Mouse (Mus musculus) lung, embryonic 16.5 days (tissue): ENCODE data around the gene Ppp5c. TPM values are rescaled to one million over a fixed set of nuclear protein-coding genes. Genes with fewer than 3 reads are reported as not detected.

Source experiments
- ATAC-seq: fragments of 200-750 bp; cut with Nextera tagmentation; 2 replicates; pipeline ENCODE4 v1.8.0; 2017; ENCODE audit warnings: low read depth, mild to moderate bottlenecking, moderate library complexity
- H3K27ac ChIP-seq: fragments of 300-500 bp; sonication (generic); 2 replicates; pipeline ENCODE4 v1.5.1; 2014; ENCODE audit warnings: mild to moderate bottlenecking, control low read depth, low read length
- H3K27me3 ChIP-seq: fragments of 300-500 bp; sonication (generic); 2 replicates; pipeline ENCODE4 v1.6.1; 2014; ENCODE audit warnings: low read depth, low read length, mixed read lengths; ENCODE audit not compliant: control insufficient read depth, insufficient read depth
- H3K36me3 ChIP-seq: fragments of 300-500 bp; sonication (generic); 2 replicates; pipeline ENCODE4 v1.6.1; 2014; ENCODE audit warnings: low read length; ENCODE audit not compliant: control insufficient read depth, insufficient read depth
- H3K4me1 ChIP-seq: fragments of 300-500 bp; sonication (generic); replicated peaks from 2 replicates; pipeline ENCODE4 v1.6.1; 2014; ENCODE audit warnings: low read length, mixed read lengths; ENCODE audit not compliant: control insufficient read depth, insufficient read depth
- H3K4me2 ChIP-seq: fragments of 300-500 bp; sonication (generic); 2 replicates; pipeline ENCODE4 v1.6.1; 2014; ENCODE audit warnings: low read depth, low read length, control low read depth
- H3K4me3 ChIP-seq: fragments of 300-500 bp; sonication (generic); 2 replicates; pipeline ENCODE4 v1.5.1; 2014; ENCODE audit warnings: mild to moderate bottlenecking, low read length, control low read depth
- H3K9ac ChIP-seq: fragments of 300-500 bp; sonication (generic); 2 replicates; pipeline ENCODE4 v1.6.1; 2014; ENCODE audit warnings: low read length, control low read depth
- H3K9me3 ChIP-seq: fragments of 300-500 bp; sonication (generic); 2 replicates; pipeline ENCODE4 v1.6.1; 2016; ENCODE audit warnings: low read length; ENCODE audit not compliant: control insufficient read depth
- WGBS: fragments of 180-500 bp; shearing (Covaris S2); extraction: QIAGEN DNeasy Blood & Tissue Kit; methylation state at CpG from one replicate; pipeline ENCODE4 v1.1.7; 2014; 5-methylcytosine and 5-hydroxymethylcytosine counted together
- polyA plus RNA-seq: library from polyadenylated mRNA; unstranded; fragments of >200 nt; fragmentation: Nextera tagmentation; extraction: Ambion mirVana; gene quantifications from 2 replicates; pipeline ENCODE4 v1.2.1, GENCODE M21; 2015

The Ppp5c gene
- polyA plus RNA-seq, 1 experiment from 2014 or later, result 105 TPM

DNA sequence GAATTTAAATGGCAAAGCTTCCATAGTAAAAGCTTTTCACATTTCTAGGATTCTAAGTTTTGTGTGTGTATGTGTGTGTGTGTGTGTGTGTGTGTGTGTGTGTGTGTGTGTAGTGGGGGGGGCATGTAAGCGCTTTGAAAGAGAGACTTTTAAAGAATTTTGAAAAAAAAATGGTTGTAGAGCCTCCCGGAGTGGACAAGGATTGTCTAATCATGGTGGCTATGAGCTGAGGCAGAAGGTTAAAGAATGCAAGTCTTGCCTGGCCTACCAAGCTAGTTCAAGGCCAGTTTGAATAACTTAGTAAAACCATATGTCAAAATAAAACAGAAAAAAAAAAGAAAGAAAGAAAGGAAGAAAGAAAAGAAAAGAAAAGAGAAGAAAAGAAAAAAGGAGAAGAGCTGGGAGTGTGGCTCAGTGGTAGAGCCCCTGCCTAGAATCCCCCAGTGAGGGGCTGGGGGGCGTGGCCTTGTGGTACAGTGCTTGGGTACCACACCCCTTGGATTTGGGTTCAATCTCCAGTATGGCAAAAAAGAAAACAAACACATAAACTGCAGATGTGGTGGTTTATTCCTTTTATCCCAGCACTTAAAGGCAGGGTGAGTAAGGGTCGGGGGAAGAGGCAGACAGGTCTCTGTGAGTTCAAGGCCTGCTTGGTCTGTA, 27.7 kb upstream of the Ppp5c start:
- Histone ChIP-seq H3K9me3 (no peaks in the 10 kb centered on the region), H3K27me3 (no peaks in the 10 kb centered on the region), H3K4me1 (peaks cover 31% of the 10 kb centered on the region), H3K4me2 (peak overlapping the region; percentile 75), H3K9ac (no peak overlapping the region), H3K27ac (peak overlapping the region; percentile 99), H3K36me3 (peaks cover 35% of the 10 kb centered on the region), H3K4me3 (peak overlapping the region; percentile 61)
- ATAC-seq, result no peak
- WGBS, result 83% methylated on average over 4 of the region's 4 CpGs

DNA sequence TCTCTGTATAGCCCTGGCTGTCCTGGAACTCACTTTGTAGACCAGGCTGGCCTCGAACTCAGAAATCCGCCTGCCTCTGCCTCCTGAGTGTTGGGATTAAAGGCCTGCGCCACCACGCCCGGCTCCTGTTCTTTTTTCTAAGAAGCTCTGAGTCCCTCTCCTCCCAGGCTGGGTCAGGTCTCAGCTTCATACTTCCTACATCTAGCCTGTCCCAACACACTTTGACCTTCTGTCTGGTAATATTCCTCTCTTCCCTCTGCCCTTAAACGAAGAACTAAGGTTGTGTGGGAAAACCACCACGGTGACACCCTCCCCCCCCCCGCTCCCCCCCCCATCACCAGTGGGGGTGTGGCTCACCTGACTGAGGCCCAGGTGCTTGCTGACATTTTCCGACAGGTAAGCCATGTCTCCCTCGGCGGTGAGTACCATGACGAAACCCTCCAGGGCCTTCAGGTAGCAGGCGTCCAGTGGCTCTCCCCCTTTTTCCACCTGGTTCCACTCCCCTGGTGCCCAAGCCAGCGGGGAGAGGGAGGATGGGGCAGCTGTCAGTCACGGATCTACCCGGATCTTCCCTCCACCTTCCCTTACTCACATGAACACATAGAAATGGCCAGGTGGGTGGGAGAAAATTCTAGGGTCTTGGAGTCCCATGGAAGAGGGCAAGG, 26.7 kb upstream of the Ppp5c start:
- ATAC-seq, result no peak

DNA sequence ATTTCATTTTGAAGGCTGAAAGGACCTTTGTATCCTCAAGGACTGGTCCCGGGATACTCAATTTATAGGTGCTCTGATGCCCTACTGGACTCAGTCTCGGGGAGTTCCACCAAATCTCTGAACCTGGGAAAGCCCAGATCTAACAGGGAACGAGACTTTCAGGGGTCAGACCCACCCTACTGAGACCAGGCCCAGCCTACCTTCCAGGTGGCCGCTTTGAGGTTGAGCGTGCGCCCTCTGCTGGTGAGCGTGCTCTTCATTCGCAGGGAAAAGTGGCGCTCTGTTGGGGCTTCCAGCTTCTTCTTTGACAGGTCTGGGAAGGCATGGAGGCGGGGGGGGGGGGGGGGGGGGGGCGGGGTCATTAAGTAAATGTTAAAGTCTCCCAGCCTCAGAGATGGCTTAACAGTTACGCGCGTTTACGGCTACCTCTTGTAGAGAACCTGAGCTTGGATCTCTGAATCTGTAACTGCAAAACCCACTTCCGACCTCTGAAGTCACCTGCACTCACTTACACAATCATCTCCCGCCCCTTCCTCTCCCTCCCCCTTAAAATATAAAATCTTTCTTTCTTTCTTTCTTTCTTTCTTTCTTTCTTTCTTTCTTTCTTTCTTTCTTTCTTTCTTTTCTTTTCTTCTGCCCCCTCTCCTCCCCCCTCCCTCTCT, 23.3 kb upstream of the Ppp5c start:
- H3K9ac ChIP-seq, result no peak overlapping the region
- no peaks in the 10 kb centered on the region for H3K27me3 ChIP-seq
- H3K4me1 ChIP-seq, result peaks cover 5% of the 10 kb centered on the region
- 14% methylated on average over 15 of the region's 17 CpGs for WGBS
- H3K4me3 ChIP-seq, result no peak overlapping the region
- ATAC-seq, result peak; percentile 26
- H3K27ac ChIP-seq, result no peak overlapping the region
- peaks cover 61% of the 10 kb centered on the region for H3K36me3 ChIP-seq
- no peak overlapping the region for H3K4me2 ChIP-seq
- H3K9me3 ChIP-seq, result no peaks in the 10 kb centered on the region

More for the DNA sequence above, 26.7 kb upstream of the Ppp5c start:
- peaks cover 40% of the 10 kb centered on the region for H3K36me3 ChIP-seq
- no peaks in the 10 kb centered on the region for H3K27me3 ChIP-seq
- H3K4me3 ChIP-seq, result no peak overlapping the region
- H3K27ac ChIP-seq, result no peak overlapping the region
- no peaks in the 10 kb centered on the region for H3K9me3 ChIP-seq
- WGBS, result 88% methylated on average over 15 of the region's 16 CpGs
- H3K9ac ChIP-seq, result no peak overlapping the region
- peaks cover 25% of the 10 kb centered on the region for H3K4me1 ChIP-seq
- no peak overlapping the region for H3K4me2 ChIP-seq

DNA sequence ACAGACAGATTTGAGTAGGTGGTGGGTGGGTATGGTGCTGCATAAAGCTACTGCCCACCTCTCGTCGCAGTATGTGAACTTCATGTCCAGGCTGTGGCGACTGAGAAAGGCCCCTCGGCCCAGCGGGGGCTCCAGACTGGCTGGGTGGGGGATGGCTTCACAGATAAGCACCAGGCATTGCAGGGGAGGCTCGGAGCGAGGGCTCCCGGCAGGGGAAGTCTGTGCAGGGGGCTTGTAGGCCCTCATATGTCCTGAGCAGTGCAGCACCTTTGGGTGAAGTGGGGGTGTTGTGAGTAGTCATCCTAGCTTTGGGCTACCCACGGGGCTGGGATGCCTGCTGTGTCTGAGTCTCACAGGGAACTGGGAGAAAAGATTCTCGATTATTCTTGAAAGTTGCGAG, 22.8 kb upstream of the Ppp5c start:
- Histone ChIP-seq H3K9ac (no peak overlapping the region), H3K4me1 (peaks cover under 1% of the 10 kb centered on the region), H3K27me3 (no peaks in the 10 kb centered on the region), H3K4me3 (no peak overlapping the region), H3K4me2 (no peak overlapping the region), H3K9me3 (no peaks in the 10 kb centered on the region), H3K27ac (no peak overlapping the region), H3K36me3 (peaks cover 60% of the 10 kb centered on the region)
- 61% methylated on average over 11 of the region's 11 CpGs for WGBS
- ATAC-seq, result no peak

DNA sequence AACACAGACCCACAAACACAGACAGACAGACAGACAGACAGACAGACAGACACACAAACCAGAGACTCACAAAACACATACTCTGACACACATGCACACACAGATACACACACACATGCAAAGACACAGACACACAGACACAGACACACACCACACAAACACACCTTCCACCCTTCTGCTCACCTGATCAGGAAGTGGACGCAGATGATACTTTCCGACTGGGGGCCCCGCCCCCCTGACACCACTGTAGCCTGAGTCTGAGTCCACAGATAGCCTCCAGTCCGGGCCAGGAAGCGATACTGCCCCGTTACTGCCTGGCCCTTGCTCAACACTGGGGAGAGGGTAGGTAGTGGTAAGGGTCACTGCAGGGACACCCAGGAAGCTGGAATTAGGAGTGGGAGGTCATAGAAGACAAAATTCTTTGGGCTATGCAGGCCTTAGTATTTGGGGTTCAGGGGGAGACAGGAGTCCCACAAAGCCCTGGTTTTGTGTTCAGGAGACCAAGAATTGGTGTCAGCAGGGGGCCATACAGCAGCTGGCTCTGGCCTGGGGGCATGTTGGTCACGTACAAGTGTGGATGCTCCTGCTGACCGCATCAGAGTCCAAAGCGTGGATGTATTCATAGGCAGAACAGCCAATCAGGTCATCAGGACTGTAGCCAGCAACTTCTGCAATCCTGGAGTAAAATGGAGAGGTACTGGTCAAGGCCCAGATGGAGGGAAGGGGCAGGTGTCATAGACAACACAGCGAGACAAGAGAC, 20.9 kb upstream of the Ppp5c start:
- Histone ChIP-seq H3K9ac (no peak overlapping the region), H3K4me2 (no peak overlapping the region), H3K4me1 (no peaks in the 10 kb centered on the region), H3K27me3 (no peaks in the 10 kb centered on the region), H3K27ac (no peak overlapping the region), H3K4me3 (no peak overlapping the region), H3K9me3 (no peaks in the 10 kb centered on the region), H3K36me3 (peaks cover 58% of the 10 kb centered on the region)
- 87% methylated on average over 10 of the region's 10 CpGs for WGBS
- no peak for ATAC-seq

DNA sequence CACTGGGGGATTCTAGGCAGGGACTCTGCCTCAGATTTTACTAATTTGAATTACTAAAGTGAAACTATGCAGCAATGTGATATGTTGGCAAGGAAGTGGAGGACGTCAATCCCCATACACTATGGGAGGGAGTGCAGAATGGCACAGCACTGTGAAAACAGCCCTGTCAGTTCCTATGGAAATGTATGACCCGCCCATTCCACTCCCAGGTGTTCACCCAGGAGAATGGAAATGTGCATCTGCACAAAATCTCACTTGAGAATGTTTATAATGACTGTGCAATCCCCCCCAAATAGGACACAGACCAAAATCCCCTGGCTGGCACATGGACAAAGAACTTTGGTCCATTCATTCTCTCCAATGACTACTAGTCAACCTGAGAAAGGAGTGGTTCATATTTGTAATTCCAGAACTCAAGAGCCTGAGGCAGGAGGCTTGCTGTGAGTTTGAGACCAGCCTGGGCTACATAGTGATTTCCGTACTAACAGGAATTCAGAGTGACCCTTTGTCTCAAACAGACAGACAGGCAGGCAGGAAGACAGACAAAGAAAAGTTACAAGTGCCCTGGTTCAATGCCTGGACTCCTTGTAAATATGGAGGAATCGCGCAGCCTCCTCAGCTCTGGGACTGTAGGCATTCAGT, 19.4 kb upstream of the Ppp5c start:
- no peak overlapping the region for H3K4me2 ChIP-seq
- H3K36me3 ChIP-seq, result peaks cover 63% of the 10 kb centered on the region
- H3K4me3 ChIP-seq, result no peak overlapping the region
- 86% methylated on average over 5 of the region's 5 CpGs for WGBS
- no peak for ATAC-seq
- no peak overlapping the region for H3K27ac ChIP-seq
- no peaks in the 10 kb centered on the region for H3K27me3 ChIP-seq
- no peaks in the 10 kb centered on the region for H3K9me3 ChIP-seq
- no peaks in the 10 kb centered on the region for H3K4me1 ChIP-seq
- H3K9ac ChIP-seq, result no peak overlapping the region

DNA sequence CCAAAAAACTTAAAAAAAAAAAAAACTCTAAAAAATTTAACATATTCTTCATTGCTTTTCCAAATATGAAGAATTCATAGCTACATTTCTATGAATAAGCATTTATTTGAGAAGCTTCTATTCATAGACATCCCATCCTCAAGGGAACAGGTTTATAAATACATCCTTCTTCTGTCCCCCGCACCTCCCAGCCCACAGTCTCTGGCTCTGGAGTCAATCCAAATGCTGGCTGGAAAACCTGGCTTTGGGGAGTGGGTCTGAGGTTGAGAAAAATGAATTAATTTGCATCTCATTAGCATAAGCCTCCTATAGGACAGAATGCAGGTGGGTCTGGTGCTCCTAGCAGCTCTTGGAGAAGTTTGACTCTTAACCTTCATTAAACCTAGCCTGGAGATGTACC, 18.0 kb upstream of the Ppp5c start:
- H3K36me3 ChIP-seq, result peaks cover 61% of the 10 kb centered on the region
- no peaks in the 10 kb centered on the region for H3K9me3 ChIP-seq
- no peak overlapping the region for H3K27ac ChIP-seq
- no peak overlapping the region for H3K4me3 ChIP-seq
- no peaks in the 10 kb centered on the region for H3K4me1 ChIP-seq
- H3K27me3 ChIP-seq, result no peaks in the 10 kb centered on the region
- ATAC-seq, result no peak
- 59% methylated on average over 1 of the region's 1 CpGs for WGBS
- no peak overlapping the region for H3K4me2 ChIP-seq
- H3K9ac ChIP-seq, result no peak overlapping the region

DNA sequence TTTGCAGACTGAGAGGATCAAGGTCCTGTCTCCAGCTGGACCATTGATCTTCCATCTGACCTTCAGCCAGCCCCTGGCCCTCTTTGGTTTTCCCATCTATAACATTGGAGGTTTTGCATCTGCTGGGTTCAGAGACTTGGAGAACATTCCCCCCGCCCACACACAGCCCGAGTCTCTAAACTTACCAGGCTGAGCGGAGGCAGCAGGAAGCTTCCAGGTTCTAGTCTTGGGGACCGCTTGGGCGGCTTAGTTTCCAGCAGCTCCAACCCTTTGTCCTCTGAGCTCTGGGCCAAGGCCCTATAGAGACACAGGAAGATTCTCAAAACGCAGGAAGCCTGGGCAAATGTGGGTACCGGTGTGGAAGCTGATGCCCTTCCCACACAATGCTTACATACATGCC, 11.6 kb upstream of the Ppp5c start:
- no peak overlapping the region for H3K9ac ChIP-seq
- H3K27ac ChIP-seq, result no peak overlapping the region
- H3K4me1 ChIP-seq, result no peaks in the 10 kb centered on the region
- WGBS, result 92% methylated on average over 7 of the region's 7 CpGs
- H3K9me3 ChIP-seq, result no peaks in the 10 kb centered on the region
- H3K4me2 ChIP-seq, result no peak overlapping the region
- H3K36me3 ChIP-seq, result peaks cover 75% of the 10 kb centered on the region
- H3K27me3 ChIP-seq, result no peaks in the 10 kb centered on the region
- H3K4me3 ChIP-seq, result no peak overlapping the region
- ATAC-seq, result no peak
